Mouse (Mus musculus) left cerebral cortex, postnatal 14 days (tissue): ENCODE data around the gene Gpr137b. TPM values are rescaled to one million over a fixed set of nuclear protein-coding genes. Genes with fewer than 3 reads are reported as not detected.
"Not testable (repeated sequence)": the region's sequence is repeated elsewhere in the genome, so short reads cannot be mapped to it uniquely, and the experiment has no call there.

Experiments
- DNase-seq, 2 experiments: peaks; one replicate each; pipeline ENCODE4 v3.0.0; 2021 to 2022; ENCODE audit warnings: low spot score in 2 of 2, mixed read lengths in 1 of 2
- intact Hi-C: fragments of 180-260 bp; cut with DNase I; formaldehyde crosslinking; loops from one replicate; pipeline ENCODE4 v1.15.1; 2025
- long read RNA-seq, 2 experiments: library from polyadenylated mRNA; stranded (forward); transcript quantifications; one replicate each; pipeline ENCODE4 v2.0.0; 2021
- total RNA-seq, 2 experiments: library from RNA; stranded (reverse); gene quantifications; 2 replicates each; pipeline ENCODE4 v1.2.3; 2021

Gene Gpr137b
- total RNA-seq = 10 to 100 TPM; 17.0 to 19.2 TPM
- long read RNA-seq, experiment 1, transcript Gpr137b-201 (7 exons, 2,971 nt) = major isoform, 16 of 24 reads
- long read RNA-seq, experiment 1, partial matches to known transcripts = 0 of 24 reads
- long read RNA-seq, experiment 1, other reads (novel, unspliced or antisense) = 5 of 24 reads
- long read RNA-seq, experiment 2, transcript Gpr137b-201 (7 exons, 2,971 nt) = major isoform, 12 of 19 reads
- long read RNA-seq, experiment 2, partial matches to known transcripts = 2 of 19 reads
- long read RNA-seq, experiment 2, other reads (novel, unspliced or antisense) = 3 of 19 reads

DNA sequence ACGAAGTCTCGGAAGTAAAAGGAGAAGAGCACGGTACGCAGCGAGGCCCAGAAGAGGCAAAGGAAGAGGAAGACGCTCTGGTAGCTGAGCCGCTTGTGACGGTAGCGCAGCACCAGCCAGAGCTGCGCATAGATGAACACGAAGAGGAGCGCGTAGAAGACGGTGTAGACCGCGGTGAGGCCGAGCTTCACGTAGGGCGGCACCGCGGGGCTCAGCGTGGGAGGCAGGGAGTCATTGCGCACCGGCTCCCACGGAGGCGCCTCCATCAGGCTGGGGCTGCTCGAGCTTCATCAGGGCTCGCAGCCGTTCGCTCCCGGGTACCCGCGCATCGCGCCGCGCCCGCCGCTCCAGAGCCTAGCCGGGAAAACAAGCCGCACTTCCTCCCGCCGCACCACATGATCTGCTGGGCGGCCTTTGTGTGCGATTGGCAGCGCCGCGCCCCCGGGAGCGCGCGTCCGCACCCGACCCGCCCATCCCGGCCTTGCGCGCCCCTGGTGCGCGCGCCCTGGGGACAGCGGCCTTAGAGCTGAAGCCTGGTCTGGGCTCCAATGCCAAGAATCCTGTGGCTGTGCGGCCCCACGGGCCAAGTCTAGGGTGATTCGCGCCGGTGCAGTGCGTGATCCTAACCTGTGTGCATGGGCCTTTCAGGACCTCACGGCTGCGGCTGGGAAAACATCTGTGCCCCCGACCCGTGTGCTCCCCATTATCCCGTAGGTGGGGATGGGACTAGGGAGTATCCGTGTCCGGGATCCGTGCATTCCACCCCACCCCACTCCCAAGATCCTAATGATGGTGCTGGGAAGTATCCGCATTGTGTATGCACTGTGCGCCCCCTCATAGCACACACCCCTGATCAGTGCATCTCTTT is at the start of gene Gpr137b:
Gene Gpr137b, minus strand, starts transcription at position 787 of the 868 bp plus-strand sequence.
- DNase-seq = peak; percentile 34 to 53
- intact Hi-C loops = not testable (repeated sequence)

DNA sequence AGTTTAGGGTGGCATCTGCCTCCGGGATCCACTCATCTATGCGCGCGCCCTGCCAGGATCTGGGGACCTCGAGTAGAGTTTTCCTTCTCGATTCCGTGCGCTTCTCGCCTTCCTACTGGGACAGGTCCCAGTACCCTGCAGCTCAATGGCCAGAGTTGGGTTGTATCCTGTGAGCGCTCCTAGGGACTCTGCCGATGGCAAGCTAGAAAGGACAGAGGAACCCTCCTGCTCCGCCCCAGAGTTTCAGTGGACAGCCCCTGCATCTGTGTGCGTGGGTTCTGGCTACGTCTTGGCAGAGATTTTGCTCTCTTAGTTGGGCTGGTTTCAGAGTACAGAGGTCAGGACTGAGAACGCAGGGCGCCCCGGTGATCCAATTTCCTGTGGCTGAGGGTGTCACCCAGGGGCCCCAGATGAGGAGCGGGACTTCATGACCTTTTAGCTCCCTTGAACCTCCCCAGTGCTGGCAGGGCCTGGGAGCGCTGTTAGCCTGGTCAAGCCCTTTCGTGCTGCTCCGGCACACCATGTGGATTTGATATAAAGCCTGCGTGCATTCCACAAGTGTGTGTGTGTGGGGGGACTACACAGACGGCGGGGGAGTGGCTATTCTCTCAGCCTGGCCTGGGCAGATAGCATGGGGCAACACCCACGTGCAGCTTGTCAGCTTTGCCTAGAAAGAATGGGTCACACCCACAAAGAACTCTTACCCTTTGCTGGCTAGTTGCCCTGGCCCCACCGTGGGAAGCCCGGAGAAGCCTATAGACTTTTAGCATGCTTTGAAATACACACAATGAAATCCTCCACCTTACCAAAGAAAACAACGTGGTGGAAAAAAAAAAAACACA is 44.5 kb upstream of the Gpr137b start:
- intact Hi-C loops, DNase-seq: not testable (repeated sequence)

DNA sequence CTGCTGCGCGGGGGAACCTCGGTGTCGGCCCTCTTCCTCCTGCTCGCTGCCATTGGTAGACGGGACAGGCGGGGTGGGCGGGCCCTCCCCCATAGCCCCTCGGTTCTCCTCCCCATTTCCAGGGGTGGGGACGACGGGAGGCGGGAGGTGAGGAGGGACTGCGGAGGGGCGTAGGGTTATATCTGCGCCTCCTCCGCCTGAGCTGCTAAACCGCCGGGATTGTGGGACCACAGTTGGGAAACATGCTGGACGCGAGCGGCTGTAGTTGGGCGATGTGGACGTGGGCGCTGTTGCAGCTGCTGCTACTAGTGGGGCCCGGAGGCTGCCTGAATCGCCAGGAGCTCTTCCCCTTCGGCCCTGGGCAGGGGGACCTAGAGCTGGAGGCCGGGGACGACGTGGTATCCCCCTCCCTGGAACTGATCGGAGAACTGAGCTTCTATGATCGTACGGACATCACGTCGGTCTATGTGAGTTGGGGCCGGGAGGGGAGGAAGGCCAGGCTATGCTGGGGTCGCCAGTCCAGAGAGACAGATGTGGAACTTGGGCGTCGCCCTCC is 43.7 kb upstream of the Gpr137b start, which contains the start of gene Nid1:
Gene Nid1, plus strand, starts transcription at position 92 of the 556 bp plus-strand sequence.
- intact Hi-C loops, DNase-seq: not testable (repeated sequence)

DNA sequence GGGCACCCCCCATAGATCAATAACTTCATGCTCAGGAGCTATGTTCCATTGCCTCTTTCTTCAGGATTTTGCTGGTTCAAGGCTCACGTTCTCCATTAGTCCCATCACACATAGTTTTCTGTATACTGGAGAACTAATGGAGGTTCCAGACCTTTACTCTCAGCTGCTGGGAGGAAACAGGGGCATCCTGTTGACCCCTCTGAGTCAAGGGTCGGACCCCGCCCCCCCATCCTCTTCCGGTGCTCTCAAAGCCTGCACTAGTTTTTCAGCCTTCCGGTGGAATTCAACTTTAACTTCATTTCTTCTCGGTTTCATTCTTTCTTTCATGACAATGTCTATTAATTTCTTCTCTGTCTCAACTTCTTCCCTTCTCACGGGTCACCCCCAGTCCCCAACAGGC is 42.3 kb upstream of the Gpr137b start:
- intact Hi-C loops = not testable (repeated sequence)

DNA sequence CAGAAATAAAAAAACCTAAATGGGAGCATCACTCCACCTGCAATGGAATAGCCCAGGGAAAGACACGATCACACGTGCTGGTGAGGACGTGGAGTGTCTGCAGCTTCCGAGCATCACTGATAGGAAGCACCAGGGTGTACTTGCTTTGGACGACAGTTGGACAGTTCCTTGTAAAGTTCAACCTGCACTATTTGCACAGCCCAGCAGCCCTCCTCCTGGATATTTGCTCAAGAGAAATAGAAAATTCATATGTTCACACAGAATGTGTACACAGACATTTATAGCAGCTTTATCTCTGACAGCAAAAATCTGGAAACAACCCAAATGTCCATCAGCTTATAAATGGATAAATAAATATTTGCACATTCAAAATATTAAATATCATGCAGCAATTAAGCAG is 29.5 kb upstream of the Gpr137b start:
- intact Hi-C loops, DNase-seq: not testable (repeated sequence)

More for the DNA sequence above, 42.3 kb upstream of the Gpr137b start:
- not testable (repeated sequence) for DNase-seq

DNA sequence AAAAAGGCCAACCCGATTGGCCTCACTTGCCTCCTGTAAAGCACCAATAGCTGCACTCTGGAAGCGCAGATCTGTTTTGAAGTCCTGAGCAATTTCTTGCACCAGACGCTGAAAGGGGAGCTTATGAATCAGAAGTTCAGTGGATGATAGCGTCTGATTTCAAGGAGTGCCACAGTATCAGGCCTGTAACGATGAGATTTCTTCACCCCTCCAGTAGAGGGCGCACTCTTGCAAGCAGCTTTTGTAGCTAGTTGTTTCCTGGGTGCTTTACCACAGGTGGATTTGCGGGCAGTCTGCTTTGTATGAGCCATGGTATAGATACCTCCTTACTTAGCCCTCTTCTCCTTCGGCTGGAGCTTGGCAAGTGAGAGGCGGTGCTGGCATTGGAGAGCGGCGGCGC is 25.0 kb upstream of the Gpr137b start:
- intact Hi-C loops = not testable (repeated sequence)

DNA sequence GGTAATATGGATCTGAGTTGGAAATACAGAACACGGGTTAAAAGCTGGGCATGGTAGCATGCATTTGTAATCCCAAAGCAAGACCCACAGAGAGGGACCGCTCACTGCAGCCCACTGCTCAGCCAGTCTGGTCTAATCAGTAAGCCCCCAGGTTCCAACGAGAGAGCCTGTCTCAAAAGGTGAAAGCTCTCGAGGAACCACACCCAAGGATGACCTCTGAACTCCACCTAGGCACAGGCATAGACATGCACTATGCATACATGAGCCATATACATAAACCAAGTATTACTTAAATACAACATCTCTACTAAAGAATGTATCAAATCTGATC is 22.2 kb upstream of the Gpr137b start:
- intact Hi-C loops, DNase-seq: not testable (repeated sequence)

More for the DNA sequence above, 25.0 kb upstream of the Gpr137b start:
- not testable (repeated sequence) for DNase-seq

DNA sequence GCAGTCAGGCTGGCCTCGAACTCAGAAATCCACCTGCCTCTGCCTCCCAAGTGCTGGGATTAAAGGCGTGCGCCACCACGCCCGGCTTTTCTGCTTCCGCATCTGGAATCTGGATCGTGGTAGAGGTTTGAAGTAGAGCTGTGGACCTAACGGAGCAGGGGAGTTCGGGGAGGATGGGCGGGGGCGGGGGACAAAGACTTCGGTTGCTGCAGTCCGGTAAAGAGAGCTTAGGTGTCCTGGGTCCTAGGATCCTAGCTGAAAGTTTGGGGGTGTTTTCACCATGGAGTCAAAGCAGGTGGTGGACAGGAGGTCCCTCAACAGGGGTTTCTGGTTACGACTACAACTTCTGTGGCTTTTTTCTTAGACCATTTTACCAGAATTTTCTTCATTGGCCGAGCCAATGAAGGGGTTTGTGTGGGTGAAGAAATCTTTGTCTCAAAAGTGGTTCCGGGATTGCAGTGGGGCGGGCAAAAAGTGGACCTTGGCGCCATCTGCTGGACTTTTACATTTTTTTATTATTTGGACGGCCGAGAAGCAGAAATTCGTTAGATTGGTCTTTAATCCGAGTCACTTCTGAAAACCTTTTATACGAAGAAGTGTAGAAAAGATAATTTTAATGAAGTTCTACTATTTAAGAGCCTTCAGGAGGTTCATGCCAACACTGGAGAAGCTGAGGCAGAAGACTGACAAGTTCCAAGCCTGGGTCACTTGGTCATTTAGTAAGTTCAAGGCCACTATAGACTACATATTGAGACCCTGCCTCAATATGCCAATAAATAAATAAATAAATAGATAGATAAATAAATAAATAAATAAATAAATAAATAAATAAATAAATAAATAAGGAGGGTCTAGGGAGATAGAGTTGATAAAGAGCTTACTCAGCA is 21.5 kb upstream of the Gpr137b start:
- intact Hi-C loops = loop anchor here (2.0 kb wide), 1 partner anchor 743 kb away; no protein-coding TSS in a partner anchor
- peak; percentile 47 to 73 for DNase-seq

DNA sequence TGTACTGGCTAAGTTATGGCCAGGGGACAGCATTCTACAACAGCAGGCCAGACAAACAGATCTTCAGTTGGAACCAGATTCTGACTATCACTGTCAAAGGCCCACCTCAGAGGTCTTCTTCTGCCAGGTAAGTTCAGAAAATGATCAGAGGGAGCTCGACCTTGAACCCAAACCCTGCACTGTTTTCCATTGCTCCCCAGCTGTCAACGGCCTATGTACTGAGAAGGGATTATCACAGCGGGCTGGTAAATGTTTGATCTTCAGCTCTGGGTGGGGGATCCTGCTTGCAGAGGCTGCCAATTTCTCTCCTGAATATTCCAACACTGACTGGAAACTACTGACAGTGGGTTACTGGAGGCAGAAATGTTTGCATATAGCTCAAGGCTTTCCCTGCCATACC is 20.4 kb upstream of the Gpr137b start:
- intact Hi-C loops = loop anchor here (2.0 to 5.0 kb wide), 2 partner anchors 741 to 942 kb away; no protein-coding TSS in a partner anchor
- DNase-seq = no peak

DNA sequence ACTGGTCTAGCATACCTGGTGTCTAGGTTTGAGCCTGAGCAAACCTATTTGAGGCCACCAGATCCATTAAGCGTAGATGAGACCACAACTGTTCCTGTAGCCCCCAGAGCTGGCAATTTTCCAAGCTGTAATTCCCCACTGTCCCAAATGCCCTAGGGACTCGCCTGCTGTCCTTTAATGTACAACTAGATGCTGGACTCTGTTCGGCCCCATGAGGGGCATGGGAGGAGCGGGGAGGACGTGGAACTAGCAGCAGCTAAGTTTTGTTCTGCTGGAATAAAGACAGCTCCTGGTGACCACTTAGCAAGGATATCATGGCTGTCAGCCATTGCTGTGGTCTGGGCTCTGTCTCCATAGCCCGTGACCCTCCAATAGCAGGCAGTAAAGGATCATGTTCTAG is 11.7 kb upstream of the Gpr137b start:
- DNase-seq, intact Hi-C loops: not testable (repeated sequence)

DNA sequence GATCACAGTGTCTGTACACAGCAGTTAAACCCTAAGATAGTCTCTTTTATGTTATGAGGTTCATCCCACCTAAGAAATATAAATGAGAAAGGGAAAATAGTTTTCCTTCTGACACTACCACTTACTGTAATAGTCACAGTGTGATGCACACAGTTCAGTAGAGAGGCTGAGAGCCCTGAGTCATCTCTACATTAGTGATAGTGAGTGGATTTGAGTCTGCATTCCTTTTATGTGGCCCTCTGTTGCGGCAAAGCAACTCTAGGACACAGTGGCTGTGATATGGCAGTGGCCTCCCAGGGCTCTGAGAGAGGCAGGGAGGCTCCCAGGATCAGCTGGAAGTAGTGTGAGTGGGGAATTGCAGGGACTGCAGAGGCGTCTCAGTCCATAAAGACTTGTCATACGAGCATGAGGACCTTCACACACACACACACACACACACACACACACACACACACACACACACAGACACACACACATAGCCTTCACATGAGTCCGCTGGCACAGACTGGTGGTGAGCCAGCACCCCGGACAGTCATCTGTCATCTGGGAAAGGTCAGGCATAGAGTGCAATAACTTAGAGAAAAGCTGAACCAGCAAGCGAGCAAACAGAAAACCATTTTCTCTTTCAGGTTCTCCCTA is 10.8 kb upstream of the Gpr137b start:
- DNase-seq, intact Hi-C loops: not testable (repeated sequence)

DNA sequence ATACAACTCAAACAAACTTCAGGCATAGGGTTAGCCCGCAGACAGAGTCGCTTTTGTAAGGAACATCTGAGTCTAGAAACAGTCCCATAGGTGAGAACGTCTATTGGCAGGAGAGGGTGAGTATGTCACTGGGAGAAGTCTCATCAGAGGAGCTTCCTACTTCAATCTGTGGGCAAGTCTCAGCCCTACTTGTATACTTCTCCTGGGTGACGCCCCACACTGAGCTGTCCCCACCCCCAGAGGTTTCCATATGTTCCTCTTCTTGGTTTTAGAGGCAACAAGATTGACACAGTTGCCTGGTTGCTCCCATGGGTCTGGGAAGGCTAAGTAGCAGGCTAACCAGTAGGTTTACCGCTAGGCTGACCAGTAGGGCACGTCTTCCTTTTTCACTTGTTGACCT is 10.0 kb upstream of the Gpr137b start:
- DNase-seq, intact Hi-C loops: not testable (repeated sequence)

DNA sequence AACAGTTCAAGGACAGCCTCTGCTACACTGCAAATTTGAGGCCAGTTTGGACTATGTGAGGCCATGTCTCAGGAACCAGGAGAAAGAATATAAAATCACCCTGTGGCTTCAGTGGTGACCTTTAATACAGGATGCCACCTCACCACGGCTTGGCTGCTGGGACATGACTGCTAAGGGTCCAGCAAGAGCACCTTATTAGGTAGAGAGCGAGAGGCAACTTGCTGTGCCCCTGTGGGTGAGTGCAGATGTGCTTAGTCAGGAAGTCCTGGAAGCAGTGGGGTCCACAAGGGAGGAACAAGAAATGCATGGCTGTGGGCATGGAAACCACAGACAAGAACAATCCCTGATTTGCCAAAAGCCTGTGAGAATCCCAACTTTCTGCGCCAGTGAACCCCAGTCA is 9.6 kb upstream of the Gpr137b start:
- DNase-seq, intact Hi-C loops: not testable (repeated sequence)

DNA sequence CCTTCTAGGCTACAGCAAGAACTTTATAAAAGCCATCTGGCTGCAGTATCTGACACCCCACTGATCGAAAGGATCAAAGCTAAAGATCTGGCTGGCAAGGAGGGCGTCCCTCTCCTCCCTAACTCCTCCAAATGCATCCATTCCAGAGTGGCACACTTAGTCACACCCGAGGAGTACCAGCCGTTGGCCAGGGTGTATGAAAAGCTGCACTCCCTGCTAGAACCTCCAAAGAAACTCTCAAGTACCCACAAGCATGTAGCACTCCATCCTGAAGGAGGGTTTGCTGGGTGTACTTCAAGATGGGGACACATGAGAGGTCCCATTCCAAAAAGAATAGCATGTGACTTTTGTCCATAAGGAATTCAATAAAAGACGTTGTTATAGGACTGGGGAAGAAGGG is 9.0 kb upstream of the Gpr137b start:
- intact Hi-C loops = not testable (repeated sequence)

DNA sequence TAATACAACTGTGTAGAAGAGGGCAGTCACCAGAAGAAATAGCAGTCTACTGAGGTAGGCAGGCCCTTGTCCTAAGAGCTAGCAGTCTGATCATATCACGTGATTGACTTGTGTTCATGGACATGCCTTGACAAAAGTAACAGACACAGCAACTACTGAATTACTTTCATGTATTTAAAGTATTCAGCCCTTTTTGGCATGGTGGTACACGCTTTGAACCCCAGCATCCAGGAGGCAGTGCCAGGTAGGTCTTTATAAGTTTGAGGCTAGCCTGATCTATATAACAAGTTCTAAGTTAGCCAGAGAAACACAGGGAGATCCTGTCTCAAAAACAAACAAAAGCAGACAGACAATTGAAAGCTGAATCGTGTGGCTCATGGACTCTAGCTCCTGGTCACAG is 7.0 kb upstream of the Gpr137b start:
- intact Hi-C loops, DNase-seq: not testable (repeated sequence)

More for the DNA sequence above, 9.0 kb upstream of the Gpr137b start:
- not testable (repeated sequence) for DNase-seq

DNA sequence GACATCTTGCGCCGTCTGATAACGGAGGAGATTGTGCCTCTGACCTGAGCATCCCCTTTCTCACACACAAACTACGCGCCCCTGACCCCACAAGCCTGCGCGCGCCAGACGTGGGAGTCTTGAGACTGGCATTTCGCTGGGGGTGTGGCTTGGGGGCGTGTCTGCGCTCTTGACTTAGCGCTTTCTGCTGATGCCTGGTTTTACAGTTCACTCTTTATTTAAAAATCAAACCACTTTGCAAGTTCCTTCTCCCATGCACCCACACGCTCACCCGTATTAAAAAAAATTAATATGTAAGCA is 232 bp upstream of the Gpr137b start:
- intact Hi-C loops, DNase-seq: not testable (repeated sequence)

DNA sequence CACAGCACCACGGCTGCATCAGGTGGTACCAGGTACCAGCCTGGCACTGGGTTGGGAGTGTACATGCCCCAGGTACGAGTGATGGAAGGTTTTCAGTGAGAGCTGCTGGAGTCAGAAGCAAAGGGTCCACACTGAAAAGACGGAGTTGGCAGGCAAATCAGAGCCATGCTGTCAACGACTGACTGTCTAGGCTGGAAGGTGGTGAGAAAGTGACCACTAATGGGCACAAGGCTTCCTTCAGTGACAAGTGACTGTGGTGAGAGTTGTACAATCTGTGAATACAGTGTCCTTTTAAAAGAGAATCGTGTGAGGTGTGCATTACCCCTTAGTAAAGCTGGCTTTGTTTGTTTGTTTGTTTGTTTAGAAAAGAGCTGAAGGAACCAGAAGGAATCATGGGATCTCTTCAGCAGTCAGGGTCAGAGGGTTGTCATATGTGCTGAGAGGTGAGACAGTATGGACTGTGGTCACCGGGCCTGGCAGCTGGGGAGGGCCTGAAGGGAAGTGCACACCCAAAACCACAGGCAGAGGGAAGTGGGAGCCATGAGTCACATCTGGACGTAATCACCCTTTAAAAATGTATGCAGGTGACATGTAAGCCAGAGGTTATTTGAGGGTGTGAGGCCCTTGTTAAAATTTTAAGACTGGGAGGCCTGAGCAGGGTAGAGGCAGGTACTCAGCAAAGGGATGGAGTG is 15.5 kb downstream of the Gpr137b start:
- DNase-seq = not testable (repeated sequence)
- intact Hi-C loops = loop anchor here (10.0 kb wide), 1 partner anchor 744 kb away; no protein-coding TSS in a partner anchor
